Mouse (Mus musculus): ENCODE data around the gene Alk. TPM values are rescaled to one million over a fixed set of nuclear protein-coding genes. Genes with fewer than 3 reads are reported as not detected.

Gene Alk
- polyA plus RNA-seq, 1 experiment = 0.05 TPM

GRCm38 (mm10) chr17:71999527-72000482, 604.6 kb downstream of the Alk start:
- WGBS = 43% methylated on average over 5 of the region's 5 CpGs
- no peak for DNase-seq (ENCODE audit: low read depth, low spot score)

- WGBS = 66% methylated on average over 3 of the region's 3 CpGs
- no peak for DNase-seq (ENCODE audit: low read depth, low spot score)
These were observed 606.7 kb downstream of the Alk start for GRCm38 (mm10) chr17:71997680-71998079.

- 63% methylated on average over 3 of the region's 3 CpGs for WGBS
- DNase-seq (ENCODE audit: low read depth, low spot score) = no peak
These were observed 608.9 kb downstream of the Alk start for GRCm38 (mm10) chr17:71995539-71995938.

GRCm38 (mm10) chr17:71994144-71994543, 610.3 kb downstream of the Alk start:
- 91% methylated on average over 1 of the region's 1 CpGs for WGBS
- no peak for DNase-seq (ENCODE audit: low read depth, low spot score)

GRCm38 (mm10) chr17:71993011-71993410, 611.4 kb downstream of the Alk start:
- WGBS = 91% methylated on average over 2 of the region's 2 CpGs
- DNase-seq (ENCODE audit: low read depth, low spot score) = no peak

- WGBS = 52% methylated on average over 3 of the region's 3 CpGs
- DNase-seq (ENCODE audit: low read depth, low spot score) = no peak
These were observed 613.2 kb downstream of the Alk start for GRCm38 (mm10) chr17:71991260-71991659.

GRCm38 (mm10) chr17:71990176-71990720, 614.2 kb downstream of the Alk start:
- 71% methylated on average over 4 of the region's 4 CpGs for WGBS
- no peak for DNase-seq (ENCODE audit: low read depth, low spot score)

GRCm38 (mm10) chr17:71988736-71989569, 615.5 kb downstream of the Alk start:
- no peak for DNase-seq (ENCODE audit: low read depth, low spot score)
- WGBS = 78% methylated on average over 9 of the region's 9 CpGs

GRCm38 (mm10) chr17:71986998-71987397, 617.4 kb downstream of the Alk start:
- no peak for DNase-seq (ENCODE audit: low read depth, low spot score)
- WGBS = 54% methylated on average over 8 of the region's 8 CpGs

- 46% methylated on average over 9 of the region's 9 CpGs for WGBS
- DNase-seq (ENCODE audit: low read depth, low spot score) = no peak
These were observed 618.0 kb downstream of the Alk start for GRCm38 (mm10) chr17:71986456-71986855.

GRCm38 (mm10) chr17:71981177-71981576, 623.2 kb downstream of the Alk start:
- WGBS = 69% methylated on average over 4 of the region's 4 CpGs
- DNase-seq (ENCODE audit: low read depth, low spot score) = no peak

- WGBS = 23% methylated on average over 3 of the region's 3 CpGs
These were observed 623.8 kb downstream of the Alk start for GRCm38 (mm10) chr17:71980518-71981145.

GRCm38 (mm10) chr17:71979137-71979536, 625.3 kb downstream of the Alk start:
- no peak for DNase-seq (ENCODE audit: low read depth, low spot score)
- 82% methylated on average over 8 of the region's 8 CpGs for WGBS

More at GRCm38 (mm10) chr17:71980518-71981145, 623.8 kb downstream of the Alk start:
- DNase-seq (ENCODE audit: low read depth, low spot score) = no peak

- 84% methylated on average over 4 of the region's 4 CpGs for WGBS
- DNase-seq (ENCODE audit: low read depth, low spot score) = no peak
These were observed 627.8 kb downstream of the Alk start for GRCm38 (mm10) chr17:71976661-71977060.

- DNase-seq (ENCODE audit: low read depth, low spot score) = no peak
- WGBS = 83% methylated on average over 7 of the region's 7 CpGs
These were observed 630.7 kb downstream of the Alk start for GRCm38 (mm10) chr17:71973704-71974103.

- 73% methylated on average over 12 of the region's 12 CpGs for WGBS
- DNase-seq (ENCODE audit: low read depth, low spot score) = no peak
These were observed 637.1 kb downstream of the Alk start for GRCm38 (mm10) chr17:71967356-71967755.

- WGBS = 45% methylated on average over 9 of the region's 9 CpGs
- DNase-seq (ENCODE audit: low read depth, low spot score) = no peak
These were observed 638.5 kb downstream of the Alk start for GRCm38 (mm10) chr17:71965733-71966606.

- WGBS = 72% methylated on average over 11 of the region's 11 CpGs
- no peak for DNase-seq (ENCODE audit: low read depth, low spot score)
These were observed 639.8 kb downstream of the Alk start for GRCm38 (mm10) chr17:71964610-71965009.

- 59% methylated on average over 9 of the region's 9 CpGs for WGBS
- DNase-seq (ENCODE audit: low read depth, low spot score) = no peak
These were observed 641.7 kb downstream of the Alk start for GRCm38 (mm10) chr17:71962746-71963145.

All from large intestine, adult 2 months (tissue).